ENCODE assay signal across 8 mouse cellular contexts in genomic region chr10:81495616-81496263, GRCm38 (mm10). TPM values are rescaled to one million over a fixed set of nuclear protein-coding genes. Genes with fewer than 3 reads are reported as not detected.
A peak's percentile ranks its signal among the peaks of the same experiment; 100 is the strongest.
DNase-seq lines count a peak whose midpoint lies in the region; ATAC-seq and TF ChIP-seq lines count a peak whose summit lies in the region.

No protein-coding gene starts in this region.

- no peaks in the 10 kb centered on the region for H3K36me3 ChIP-seq in heart, adult 2 months (ENCODE audit: control insufficient read depth, insufficient read depth, low read length)
- peaks cover 19% of the 10 kb centered on the region for H3K36me3 ChIP-seq in spleen, adult 2 months (ENCODE audit: control insufficient read depth, insufficient read depth, low read length)
- H3K36me3 ChIP-seq in intestine, embryonic 14.5 days (ENCODE audit: control insufficient read depth, insufficient read depth, low read length) = peaks cover 25% of the 10 kb centered on the region
- peaks cover 27% of the 10 kb centered on the region for H3K36me3 ChIP-seq in neural tube, embryonic 13.5 days

- peak overlapping the region; percentile 94 for H3K9ac ChIP-seq in heart, adult 2 months (ENCODE audit: low read depth, low read length)
- H3K9ac ChIP-seq in intestine, embryonic 14.5 days (ENCODE audit: low read length) = peak overlapping the region; percentile 82
- peak overlapping the region; percentile 86 for H3K9ac ChIP-seq in neural tube, embryonic 13.5 days

- TF ChIP-seq EP300 in heart, adult 2 months (IDR thresholded peaks at IDR 0.05; ENCODE audit: insufficient read depth, low read depth, low read length) = 0 out of 2 replicates have a peak, but pooled peaks have one; percentile 1

- no peak for TF ChIP-seq POLR2A in heart, adult 2 months (IDR thresholded peaks at IDR 0.05; ENCODE audit: insufficient read depth, low read depth, low read length)
- TF ChIP-seq POLR2A in spleen, adult 2 months (IDR thresholded peaks at IDR 0.05; ENCODE audit: low read depth, low read length) = no peak

- intact Hi-C loops in heart, adult 2 months (cut with DNase I) = loop anchor here (10.0 kb wide), 1 partner anchor 591 kb away; the partner anchor contains the start of gene Timm13

- TF ChIP-seq CTCF in heart, adult 2 months (IDR thresholded peaks at IDR 0.05) = no peak
- no peak for TF ChIP-seq CTCF in spleen, adult 2 months (IDR thresholded peaks at IDR 0.05; ENCODE audit: extremely low read depth, insufficient read depth, insufficient read length, insufficient replicate concordance)

- peak overlapping the region; percentile 71 for H3K27ac ChIP-seq in heart, adult 2 months
- peak overlapping the region; percentile 53 for H3K27ac ChIP-seq in spleen, adult 2 months (ENCODE audit: insufficient read depth, low read length)
- no peak overlapping the region for H3K27ac ChIP-seq in intestine, embryonic 14.5 days (ENCODE audit: low read depth)
- H3K27ac ChIP-seq in neural tube, embryonic 13.5 days (replicated peaks) = peak overlapping the region; percentile 46; the same call in 1 of the 2 replicates

- no peaks in the 10 kb centered on the region for H3K9me3 ChIP-seq in intestine, embryonic 14.5 days (ENCODE audit: control insufficient read depth, low read length)
- no peaks in the 10 kb centered on the region for H3K9me3 ChIP-seq in neural tube, embryonic 13.5 days

- WGBS in heart, adult 2 months = 1% methylated on average over 41 of the region's 41 CpGs
- 3% methylated on average over 39 of the region's 41 CpGs for WGBS in spleen, adult 2 months
- 2% methylated on average over 40 of the region's 41 CpGs for WGBS in intestine, embryonic 14.5 days
- WGBS in neural tube, embryonic 13.5 days = 2% methylated on average over 41 of the region's 41 CpGs

- H3K4me2 ChIP-seq in intestine, embryonic 14.5 days (ENCODE audit: low read length) = peak overlapping the region; percentile 97
- H3K4me2 ChIP-seq in neural tube, embryonic 13.5 days = peak overlapping the region; percentile 91

- H3K4me3 ChIP-seq in heart, adult 2 months = peak overlapping the region; percentile 87
- H3K4me3 ChIP-seq in spleen, adult 2 months (ENCODE audit: extremely low read depth, insufficient read depth, insufficient read length) = peak overlapping the region; percentile 86
- H3K4me3 ChIP-seq in intestine, embryonic 14.5 days (ENCODE audit: low read depth, low read length) = peak overlapping the region; percentile 80
- peak overlapping the region; percentile 65 for H3K4me3 ChIP-seq in neural tube, embryonic 13.5 days

- no peaks in the 10 kb centered on the region for H3K27me3 ChIP-seq in heart, adult 2 months (ENCODE audit: control insufficient read depth, insufficient read depth, low read length)
- H3K27me3 ChIP-seq in spleen, adult 2 months (ENCODE audit: control insufficient read depth, insufficient read depth, low read length) = no peaks in the 10 kb centered on the region
- no peaks in the 10 kb centered on the region for H3K27me3 ChIP-seq in intestine, embryonic 14.5 days (replicated peaks; ENCODE audit: control insufficient read depth, insufficient read depth, low read length)
- H3K27me3 ChIP-seq in neural tube, embryonic 13.5 days = no peaks in the 10 kb centered on the region

- no peak for DNase-seq in heart, adult 2 months
- no peak for DNase-seq in heart, adult 8-10 months (ENCODE audit: low spot score)
- DNase-seq in spleen, adult 2 months (ENCODE audit: low read depth in 1 of 2, low spot score in 2 of 2) = no peak
- no peak for DNase-seq in spleen, postnatal 36 days (ENCODE audit: low spot score in 2 of 2)
- DNase-seq in intestine, embryonic 14.5 days (ENCODE audit: low spot score) = no peak
- no peak for DNase-seq in adrenal gland, adult (ENCODE audit: inconsistent age in 2 of 2, low spot score in 1 of 2)

- peaks cover 4% of the 10 kb centered on the region for H3K79me2 ChIP-seq in heart, adult 2 months (replicated peaks; ENCODE audit: control insufficient read depth, insufficient read depth, low read length)

- peaks cover 2% of the 10 kb centered on the region for H3K4me1 ChIP-seq in heart, adult 2 months (ENCODE audit: control insufficient read depth, insufficient read depth, low read length)
- peaks cover 20% of the 10 kb centered on the region; the same call in 1 of the 2 replicates for H3K4me1 ChIP-seq in spleen, adult 2 months (ENCODE audit: control insufficient read depth, insufficient read depth, insufficient read length)
- peaks cover 18% of the 10 kb centered on the region for H3K4me1 ChIP-seq in intestine, embryonic 14.5 days (replicated peaks; ENCODE audit: control insufficient read depth, insufficient read depth, low read length)
- H3K4me1 ChIP-seq in neural tube, embryonic 13.5 days (replicated peaks) = peaks cover 26% of the 10 kb centered on the region

- peak; percentile 44 for ATAC-seq in intestine, embryonic 14.5 days (replicated peaks; ENCODE audit: low FRiP score, low TSS enrichment, low read depth)
- ATAC-seq in neural tube, embryonic 13.5 days (ENCODE audit: low read depth) = peak; percentile 40
- ATAC-seq in megakaryocyte progenitor cell, adult 5-6 weeks (replicated peaks; ENCODE audit: poor library complexity) = no peak

RNA-seq across cellular contexts. Expression of gene Ncln, which starts 0.5 kb away (rescaled TPM):
- total RNA-seq in heart, adult 2 months (2021) = 10 to 100 TPM; 68.6 to 74.2 TPM
- 107 and 116 TPM in 2 replicates for polyA plus RNA-seq in heart, adult 2 months (2012; rRNA removed)
- 10 to 100 TPM; 48.7 to 72.7 (median 66.7) TPM for total RNA-seq in heart, adult 8-10 months (2022)
- 198 and 259 TPM in 2 replicates for polyA plus RNA-seq in spleen, adult 2 months (2012; rRNA removed)
- polyA plus RNA-seq in intestine, embryonic 14.5 days (2014; fragmentation: Nextera tagmentation; extraction: Ambion mirVana) = 82.4 and 99.0 TPM in 2 replicates
- polyA plus RNA-seq in neural tube, embryonic 13.5 days (2015; fragmentation: Nextera tagmentation; extraction: Ambion mirVana) = 68.7 and 68.8 TPM in 2 replicates
- 81.2 and 99.2 TPM in 2 replicates for total RNA-seq in megakaryocyte progenitor cell, adult 5-6 weeks (2015)
- total RNA-seq in megakaryocyte progenitor cell, adult 5-6 weeks (2017) = 85.6 and 101 TPM in 2 replicates

RNA-seq across cellular contexts. Expression of gene S1pr4, which starts 4.2 kb away (rescaled TPM):
- total RNA-seq in heart, adult 2 months (2021) = 1 to 10 TPM in 1 of 2 experiments, under 1 TPM in 1; 0.81 to 1.1 TPM
- polyA plus RNA-seq in heart, adult 2 months (2012; rRNA removed) = 2.0 and 3.1 TPM in 2 replicates
- 1 to 10 TPM in 2 of 4 experiments, under 1 TPM in 2; 0.88 to 1.4 (median 1.0) TPM for total RNA-seq in heart, adult 8-10 months (2022)
- 127 and 168 TPM in 2 replicates for polyA plus RNA-seq in spleen, adult 2 months (2012; rRNA removed)
- polyA plus RNA-seq in intestine, embryonic 14.5 days (2014; fragmentation: Nextera tagmentation; extraction: Ambion mirVana) = 0.53 and 0.65 TPM in 2 replicates
- polyA plus RNA-seq in neural tube, embryonic 13.5 days (2015; fragmentation: Nextera tagmentation; extraction: Ambion mirVana) = 0.36 and 0.64 TPM in 2 replicates
- 8.3 and 8.9 TPM in 2 replicates for total RNA-seq in megakaryocyte progenitor cell, adult 5-6 weeks (2015)
- total RNA-seq in megakaryocyte progenitor cell, adult 5-6 weeks (2017) = 6.2 and 9.5 TPM in 2 replicates

RNA-seq across cellular contexts. Expression of gene Celf5, which starts 13.2 kb away (rescaled TPM):
- total RNA-seq in heart, adult 2 months (2021) = under 1 TPM in 1 of 2 experiments, not detected in 1; 0.16 TPM
- 0.39 and 0.73 TPM in 2 replicates for polyA plus RNA-seq in heart, adult 2 months (2012; rRNA removed)
- total RNA-seq in heart, adult 8-10 months (2022) = under 1 TPM in 2 of 4 experiments, not detected in 2; 0.12 to 0.29 TPM
- polyA plus RNA-seq in spleen, adult 2 months (2012; rRNA removed) = 0.33 and 0.70 TPM in 2 replicates
- polyA plus RNA-seq in intestine, embryonic 14.5 days (2014; fragmentation: Nextera tagmentation; extraction: Ambion mirVana) = 1.3 and 1.8 TPM in 2 replicates
- polyA plus RNA-seq in neural tube, embryonic 13.5 days (2015; fragmentation: Nextera tagmentation; extraction: Ambion mirVana) = 52.7 and 56.1 TPM in 2 replicates
- 0.10 TPM in 1 of 2 replicates, not detected in the other for total RNA-seq in megakaryocyte progenitor cell, adult 5-6 weeks (2015)
- not detected in 2 replicates for total RNA-seq in megakaryocyte progenitor cell, adult 5-6 weeks (2017)

RNA-seq across cellular contexts. Expression of gene Gna15, which starts 28.3 kb away (rescaled TPM):
- 1 to 10 TPM; 1.1 to 1.5 TPM for total RNA-seq in heart, adult 2 months (2021)
- polyA plus RNA-seq in heart, adult 2 months (2012; rRNA removed) = 1.1 and 1.2 TPM in 2 replicates
- under 1 TPM; 0.37 to 0.78 (median 0.54) TPM for total RNA-seq in heart, adult 8-10 months (2022)
- polyA plus RNA-seq in spleen, adult 2 months (2012; rRNA removed) = 14.8 and 15.1 TPM in 2 replicates
- 0.73 and 0.84 TPM in 2 replicates for polyA plus RNA-seq in intestine, embryonic 14.5 days (2014; fragmentation: Nextera tagmentation; extraction: Ambion mirVana)
- polyA plus RNA-seq in neural tube, embryonic 13.5 days (2015; fragmentation: Nextera tagmentation; extraction: Ambion mirVana) = 1.3 and 1.9 TPM in 2 replicates
- total RNA-seq in megakaryocyte progenitor cell, adult 5-6 weeks (2015) = 29.4 and 31.9 TPM in 2 replicates
- total RNA-seq in megakaryocyte progenitor cell, adult 5-6 weeks (2017) = 28.7 and 28.9 TPM in 2 replicates

RNA-seq across cellular contexts. Expression of gene Nfic, which starts 40.3 kb away (rescaled TPM):
- total RNA-seq in heart, adult 2 months (2021) = 100 to 1,000 TPM in 1 of 2 experiments, 10 to 100 TPM in 1; 94.2 to 104 TPM
- polyA plus RNA-seq in heart, adult 2 months (2012; rRNA removed) = 59.9 and 80.1 TPM in 2 replicates
- 100 to 1,000 TPM; 100 to 132 (median 108) TPM for total RNA-seq in heart, adult 8-10 months (2022)
- polyA plus RNA-seq in spleen, adult 2 months (2012; rRNA removed) = 26.0 and 32.4 TPM in 2 replicates
- 52.4 and 57.2 TPM in 2 replicates for polyA plus RNA-seq in intestine, embryonic 14.5 days (2014; fragmentation: Nextera tagmentation; extraction: Ambion mirVana)
- polyA plus RNA-seq in neural tube, embryonic 13.5 days (2015; fragmentation: Nextera tagmentation; extraction: Ambion mirVana) = 27.1 and 27.9 TPM in 2 replicates
- 35.5 and 36.8 TPM in 2 replicates for total RNA-seq in megakaryocyte progenitor cell, adult 5-6 weeks (2015)
- 4.0 and 5.0 TPM in 2 replicates for total RNA-seq in megakaryocyte progenitor cell, adult 5-6 weeks (2017)

Comparison
In these comparisons a context has a peak if more than half of its experiments do, and no peak if none do; other contexts are left out.
1. RNA of gene S1pr4, which starts 4.2 kb away (polyA plus RNA-seq): 127 to 168 TPM in spleen, adult 2 months; 2.0 to 3.1 TPM in heart, adult 2 months, 0.36 to 0.64 TPM in neural tube, embryonic 13.5 days and 0.53 to 0.65 TPM in intestine, embryonic 14.5 days; every median in the first group is over 10 times any median in the second.
2. RNA of gene Celf5, which starts 13.2 kb away (polyA plus RNA-seq): 52.7 to 56.1 TPM in neural tube, embryonic 13.5 days; 1.3 to 1.8 TPM in intestine, embryonic 14.5 days, 0.33 to 0.70 TPM in spleen, adult 2 months and 0.39 to 0.73 TPM in heart, adult 2 months; every median in the first group is over 10 times any median in the second.
3. Peak in every context shown above with its lines, with median percentiles within 50 percentile points of each other: H3K4me3 ChIP-seq and H3K9ac ChIP-seq.